Mouse (Mus musculus) adrenal gland, adult 8-10 months (tissue): ENCODE measurements around the gene Nav2. TPM values are rescaled to one million over a fixed set of nuclear protein-coding genes. Genes with fewer than 3 reads are reported as not detected.

Experiments
- DNase-seq: peaks from one replicate; pipeline ENCODE4 v3.0.0; 2022
- total RNA-seq, 4 experiments: library from RNA; stranded (reverse); gene quantifications; 2 replicates each; pipeline ENCODE4 v1.2.4; 2022

The Nav2 gene
- total RNA-seq, 4 experiments from 2014 or later = 5.1 to 13.7 (median 9.1) TPM

GRCm38 (mm10) chr7:49454601-49455000 lies 546.1 kb downstream of the Nav2 start:
- DNase-seq = no peak

- no peak for DNase-seq
Measured at GRCm38 (mm10) chr7:49456148-49456547, 547.6 kb downstream of the Nav2 start.

GRCm38 (mm10) chr7:49457398-49457797 lies 548.9 kb downstream of the Nav2 start:
- no peak for DNase-seq

DNA sequence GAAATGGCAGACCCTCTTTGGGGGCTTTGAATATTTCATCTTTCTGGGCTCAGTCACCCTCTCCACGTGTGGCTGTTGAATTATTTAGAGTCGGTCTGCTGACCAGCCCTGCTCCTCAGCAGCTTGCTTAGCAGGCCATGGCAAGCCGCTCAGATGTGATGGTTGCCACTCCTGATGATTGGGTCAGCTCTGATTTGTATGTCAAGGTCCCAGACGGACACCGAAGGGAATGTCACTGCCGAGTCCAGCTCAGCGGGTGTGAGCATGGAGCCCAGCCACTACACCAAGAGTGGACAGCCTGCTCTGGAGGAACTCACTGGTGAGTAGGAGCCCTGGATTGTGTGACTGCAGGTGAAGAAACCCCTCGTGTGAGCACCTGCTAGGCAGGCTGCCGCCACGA lies 549.4 kb downstream of the Nav2 start:
- no peak for DNase-seq

- no peak for DNase-seq
Measured at GRCm38 (mm10) chr7:49462328-49462811, 553.9 kb downstream of the Nav2 start.

- no peak for DNase-seq
Measured at GRCm38 (mm10) chr7:49467861-49468260, 559.3 kb downstream of the Nav2 start.

GRCm38 (mm10) chr7:49468492-49469205 lies 560.1 kb downstream of the Nav2 start:
- no peak for DNase-seq

GRCm38 (mm10) chr7:49471278-49471677 lies 562.8 kb downstream of the Nav2 start:
- no peak for DNase-seq

GRCm38 (mm10) chr7:49475282-49475681 lies 566.8 kb downstream of the Nav2 start:
- no peak for DNase-seq

- no peak for DNase-seq
Measured at GRCm38 (mm10) chr7:49476163-49476562, 567.6 kb downstream of the Nav2 start.

DNA sequence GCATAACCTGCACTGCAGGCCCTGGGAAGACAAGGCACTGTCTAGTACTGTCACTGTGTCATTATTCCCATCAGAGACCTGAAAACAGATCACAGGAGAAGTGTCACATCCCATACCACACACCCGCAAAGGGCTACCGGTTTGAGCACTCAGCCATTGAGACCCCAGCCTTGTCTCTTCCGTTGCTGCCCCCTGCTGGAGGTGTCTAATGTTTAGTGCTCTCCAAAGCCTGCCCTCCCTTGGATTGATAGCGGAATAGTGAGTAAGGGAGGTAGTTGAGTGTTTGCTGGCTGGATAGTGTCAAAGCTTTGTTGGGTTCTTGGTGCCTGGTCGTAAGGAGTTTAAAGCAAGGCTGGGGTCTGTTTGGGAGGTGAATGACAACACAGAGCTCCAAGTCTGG lies 568.1 kb downstream of the Nav2 start:
- no peak for DNase-seq

DNA sequence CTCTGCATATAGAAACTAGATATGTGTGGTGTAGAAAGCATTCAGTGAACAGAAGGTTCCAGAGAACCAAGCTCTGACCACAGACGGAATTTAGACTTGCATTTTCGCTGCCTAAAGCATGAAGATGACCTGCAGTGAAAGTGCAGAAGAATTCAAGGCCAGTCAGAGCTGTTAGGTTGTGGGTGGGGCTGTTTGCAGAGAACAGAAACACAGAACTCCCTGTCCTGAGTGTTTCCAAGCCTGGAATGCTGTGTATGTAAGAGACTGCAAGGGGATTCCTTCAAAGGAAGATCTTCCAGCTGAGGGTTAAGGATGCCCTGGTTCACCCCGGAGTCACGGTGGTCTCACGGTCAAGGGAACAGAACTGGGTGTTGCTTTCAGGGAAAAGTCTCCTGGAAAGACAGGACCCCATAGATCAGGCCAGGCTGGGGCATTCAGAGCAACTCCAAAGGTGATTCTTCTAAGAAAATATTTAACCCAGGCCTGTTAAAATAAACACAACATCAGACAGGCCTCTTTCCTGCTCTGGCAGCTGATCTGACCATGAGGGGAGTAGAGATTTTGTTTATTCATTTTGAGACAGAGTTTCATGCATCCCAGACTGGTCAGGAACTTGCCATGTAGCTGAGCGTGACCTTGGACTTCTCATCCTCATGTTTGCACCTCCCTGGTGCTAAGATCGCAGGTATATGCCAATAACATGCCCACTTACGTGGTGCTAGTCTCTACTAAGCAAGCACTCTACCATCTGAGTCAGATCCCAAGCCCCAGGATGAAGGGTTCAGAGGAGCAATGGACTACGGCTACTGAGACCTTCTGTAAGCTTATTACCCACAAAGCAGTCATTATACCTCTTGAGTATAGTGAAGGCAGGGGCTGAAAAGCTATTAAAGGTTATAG lies 568.8 kb downstream of the Nav2 start:
- DNase-seq = no peak

DNA sequence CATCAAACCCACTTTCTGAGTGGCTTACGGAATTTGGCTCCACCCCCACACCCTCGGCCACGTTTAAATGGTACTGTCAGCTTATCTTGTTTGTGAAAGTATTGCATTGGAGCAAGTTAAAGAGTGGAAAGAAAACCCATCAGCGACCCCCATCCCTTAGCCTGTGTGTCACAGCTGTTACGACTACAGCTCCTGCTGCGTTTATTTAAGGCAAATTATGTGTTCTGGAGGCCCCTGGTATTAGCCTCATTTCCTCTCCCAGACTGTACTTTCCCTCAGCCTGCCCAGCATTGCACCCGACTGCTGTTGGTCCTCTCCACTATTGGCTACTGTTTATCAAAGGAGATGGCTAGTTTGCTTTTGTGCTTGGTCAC lies 569.4 kb downstream of the Nav2 start:
- DNase-seq = no peak

DNA sequence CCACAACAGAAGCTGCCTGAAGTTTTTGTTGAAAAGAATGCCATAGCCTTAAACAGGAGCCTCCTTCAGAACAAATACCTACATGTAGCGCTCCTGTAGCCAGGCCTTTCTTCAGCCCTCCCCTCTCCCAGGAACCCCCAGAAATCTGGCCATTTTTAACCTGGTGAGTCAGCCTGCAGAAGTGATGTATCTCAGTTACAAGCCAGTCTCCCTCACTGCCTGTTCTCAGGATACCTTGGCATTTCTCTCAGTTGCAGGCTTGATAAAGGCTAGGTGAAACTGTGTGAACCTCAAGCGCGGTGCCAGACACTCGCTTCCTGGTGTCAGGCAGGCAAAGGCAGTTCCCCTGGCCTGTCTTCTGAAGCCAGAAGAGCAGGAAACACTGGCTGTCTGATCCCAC lies 570.4 kb downstream of the Nav2 start:
- no peak for DNase-seq

DNA sequence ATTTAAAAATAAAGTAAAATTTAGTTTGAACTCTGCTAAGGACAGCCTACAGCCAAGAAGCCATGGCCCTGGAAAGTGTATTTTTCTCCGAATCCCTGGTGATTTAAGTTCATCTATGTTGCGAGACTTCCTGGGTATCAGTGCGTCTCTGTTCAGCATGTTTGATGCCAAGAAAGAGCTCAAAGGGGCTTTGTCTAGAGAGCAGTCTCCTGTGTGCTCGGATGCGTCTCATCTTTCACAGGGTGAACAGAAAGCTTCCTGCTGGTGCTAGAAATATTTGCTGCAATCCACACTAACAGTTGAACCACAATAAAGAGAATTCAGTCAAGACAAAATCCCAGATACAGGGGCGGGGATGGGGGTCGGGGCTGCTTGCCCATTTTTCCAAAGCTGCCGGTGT lies 572.4 kb downstream of the Nav2 start:
- DNase-seq = no peak

DNA sequence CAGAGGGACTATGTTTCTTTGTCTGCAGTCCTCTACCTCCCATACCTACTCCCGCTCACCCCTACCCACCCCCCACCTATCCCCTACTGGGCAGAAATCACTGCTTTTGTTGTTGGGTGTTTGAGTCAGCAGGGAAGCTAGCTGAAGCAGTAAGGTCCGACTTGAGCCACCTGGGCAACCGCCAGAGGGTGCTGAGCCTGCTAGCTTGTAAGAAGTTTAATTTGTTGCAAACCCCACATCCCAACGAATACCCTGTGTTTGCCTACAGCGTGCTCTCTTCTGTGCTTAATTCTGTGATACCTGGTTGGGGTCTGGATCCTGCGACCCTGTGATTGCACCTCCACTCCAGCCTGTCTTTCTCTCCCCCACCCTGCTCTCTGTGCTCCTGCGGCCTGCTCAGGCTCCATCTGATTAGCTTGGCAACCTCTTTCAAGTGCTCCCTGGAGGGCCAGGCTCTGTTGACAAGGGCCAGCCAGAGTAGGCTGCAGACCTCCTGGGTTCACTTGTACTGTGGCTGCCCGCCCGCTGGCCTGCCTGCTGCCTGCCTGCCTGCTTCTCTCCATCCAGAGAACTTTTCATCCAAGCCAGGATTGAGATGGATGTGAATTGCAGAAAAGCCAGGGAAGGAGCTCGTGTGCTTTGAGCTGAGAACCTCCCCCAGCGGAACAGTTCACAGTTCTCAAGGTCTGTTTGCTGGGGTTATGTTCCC lies 575.7 kb downstream of the Nav2 start:
- DNase-seq = no peak

DNA sequence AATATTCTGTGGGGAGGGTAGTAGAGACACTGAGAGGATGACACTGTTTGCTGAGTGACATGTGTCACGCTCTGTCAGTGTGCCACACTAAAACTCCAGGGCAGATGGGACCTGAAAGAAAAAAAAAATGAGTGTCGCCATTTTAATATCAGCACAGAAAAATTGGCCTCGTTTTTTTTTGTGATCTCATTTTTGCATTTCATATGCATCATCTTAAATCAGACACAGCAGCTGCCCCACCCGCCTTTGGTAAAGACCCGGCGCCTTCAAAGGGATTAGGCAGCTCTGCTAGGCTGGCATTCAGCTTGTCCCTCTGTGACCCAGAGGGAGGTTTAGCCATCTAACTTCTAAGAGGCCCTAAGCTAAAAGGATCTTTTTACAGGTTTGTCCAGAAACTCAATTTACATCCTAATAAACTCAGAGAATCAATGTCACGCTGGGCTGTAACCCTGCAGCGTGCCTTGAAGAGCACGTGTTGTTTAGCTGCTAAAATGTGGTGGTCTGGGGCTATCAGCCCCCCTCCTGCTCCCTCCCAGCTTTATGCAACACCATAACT lies 576.9 kb downstream of the Nav2 start:
- DNase-seq = no peak

GRCm38 (mm10) chr7:49487347-49487746 lies 578.8 kb downstream of the Nav2 start:
- DNase-seq = no peak

- DNase-seq = no peak
Measured at GRCm38 (mm10) chr7:49488493-49489087, 580.1 kb downstream of the Nav2 start.

DNA sequence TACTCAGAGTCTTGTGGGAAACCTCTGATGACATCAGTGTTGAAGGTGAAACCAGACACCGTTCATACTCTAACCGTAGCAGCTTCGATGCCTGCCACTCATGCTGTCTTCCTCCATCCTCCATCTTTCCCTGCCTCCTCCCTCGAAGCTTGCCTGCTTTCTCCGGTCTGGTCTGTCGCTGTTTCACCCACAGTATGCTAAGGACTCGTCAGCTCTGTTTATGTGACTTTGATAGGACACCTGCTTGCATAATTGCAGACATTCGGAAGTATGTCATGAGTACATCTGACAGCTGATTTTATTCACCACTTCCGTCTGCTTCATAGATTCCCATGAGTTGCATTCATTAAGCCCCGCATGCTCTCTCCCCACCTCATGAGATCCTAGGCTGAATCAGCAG lies 582.3 kb downstream of the Nav2 start:
- no peak for DNase-seq

GRCm38 (mm10) chr7:49492622-49493021 lies 584.1 kb downstream of the Nav2 start:
- DNase-seq = no peak

GRCm38 (mm10) chr7:49493210-49493609 lies 584.7 kb downstream of the Nav2 start:
- DNase-seq = no peak
